In the genomic region with DNA sequence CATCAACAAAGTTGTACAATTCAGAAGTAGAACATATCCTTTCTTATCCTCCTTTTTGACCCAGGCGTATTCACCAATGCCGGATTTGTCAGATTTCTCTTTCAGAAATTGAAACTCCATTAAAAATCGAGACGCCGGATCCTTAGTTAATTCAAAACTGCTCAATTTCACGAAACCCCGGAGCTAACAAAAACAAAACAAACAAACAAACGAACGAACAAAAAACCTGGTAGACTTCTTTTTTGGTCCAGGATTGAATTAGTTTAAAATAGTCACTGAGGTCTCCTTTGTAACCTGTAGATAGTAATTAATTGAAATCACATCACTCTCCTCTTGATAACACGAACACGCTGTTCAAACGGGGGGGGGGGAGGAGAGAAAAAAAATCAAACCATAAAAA, we compare ENCODE assay signal across 10 mouse cellular contexts. TPM values are rescaled to one million over a fixed set of nuclear protein-coding genes. Genes with fewer than 3 reads are reported as not detected.
A peak's percentile ranks its signal among the peaks of the same experiment; 100 is the strongest.
DNase-seq lines count a peak whose midpoint lies in the region; ATAC-seq and TF ChIP-seq lines count a peak whose summit lies in the region.
"Had no signal": no experiment of that assay in that cellular context is flagged by ENCODE, and none has a peak within 500 bp of the region (broad histone marks: within the 10 kb centered on the region; RNA-seq: fewer than 3 reads in every experiment).

No protein-coding gene starts in this region.

- H3K9ac ChIP-seq in kidney, postnatal 0 days (ENCODE audit: low read depth, low read length): no peak overlapping the region
- H3K9ac ChIP-seq in embryonic facial prominence, embryonic 15.5 days: no peak overlapping the region
- H3K9ac ChIP-seq in intestine, embryonic 14.5 days (ENCODE audit: low read length): no peak overlapping the region
- peak overlapping the region; percentile 57 for H3K9ac ChIP-seq in neural tube, embryonic 15.5 days (replicated peaks)

- H3K4me3 ChIP-seq in kidney, postnatal 0 days (replicated peaks; ENCODE audit: low read depth, low read length): peak overlapping the region; percentile 62
- peak overlapping the region; percentile 71 for H3K4me3 ChIP-seq in embryonic facial prominence, embryonic 15.5 days (replicated peaks)
- peak overlapping the region; percentile 39 for H3K4me3 ChIP-seq in intestine, embryonic 14.5 days (ENCODE audit: low read depth, low read length)
- peak overlapping the region; percentile 59 for H3K4me3 ChIP-seq in neural tube, embryonic 15.5 days (replicated peaks)
- H3K4me3 ChIP-seq: myocyte had no signal

- peaks cover 25% of the 10 kb centered on the region for H3K4me1 ChIP-seq in kidney, postnatal 0 days (replicated peaks; ENCODE audit: insufficient read depth, low read length)
- H3K4me1 ChIP-seq in embryonic facial prominence, embryonic 15.5 days: peaks cover 45% of the 10 kb centered on the region
- peaks cover 21% of the 10 kb centered on the region; the same call in 1 of the 2 replicates for H3K4me1 ChIP-seq in intestine, embryonic 14.5 days (replicated peaks; ENCODE audit: control insufficient read depth, insufficient read depth, low read length)
- H3K4me1 ChIP-seq in neural tube, embryonic 15.5 days: peaks cover 52% of the 10 kb centered on the region

- ATAC-seq in kidney, postnatal 0 days (replicated peaks; ENCODE audit: low FRiP score, low read depth): no peak
- no peak for ATAC-seq in embryonic facial prominence, embryonic 15.5 days (ENCODE audit: insufficient number of reproducible peaks, low FRiP score, low TSS enrichment, low read depth)
- no peak for ATAC-seq in intestine, embryonic 14.5 days (replicated peaks; ENCODE audit: low FRiP score, low TSS enrichment, low read depth)
- ATAC-seq in neural tube, embryonic 15.5 days (ENCODE audit: low FRiP score): no peak

- 23% methylated on average over 12 of the region's 12 CpGs for WGBS in kidney, postnatal 0 days
- WGBS in embryonic facial prominence, embryonic 15.5 days: 8% methylated on average over 12 of the region's 12 CpGs
- 15% methylated on average over 12 of the region's 12 CpGs for WGBS in intestine, embryonic 14.5 days
- WGBS in neural tube, embryonic 15.5 days: 3% methylated on average over 12 of the region's 12 CpGs

- no peaks in the 10 kb centered on the region for H3K9me3 ChIP-seq in kidney, postnatal 0 days (replicated peaks; ENCODE audit: low read length)
- H3K9me3 ChIP-seq in embryonic facial prominence, embryonic 15.5 days (replicated peaks): no peaks in the 10 kb centered on the region
- H3K9me3 ChIP-seq in intestine, embryonic 14.5 days (ENCODE audit: control insufficient read depth, low read length): no peaks in the 10 kb centered on the region
- no peaks in the 10 kb centered on the region for H3K9me3 ChIP-seq in neural tube, embryonic 15.5 days (replicated peaks)

- no peak for DNase-seq in kidney, postnatal 0 days (ENCODE audit: low spot score)
- DNase-seq in kidney, postnatal 25 days: no peak
- DNase-seq in intestine, embryonic 14.5 days (ENCODE audit: low spot score): no peak
- no peak for DNase-seq in urinary bladder, postnatal 36 days (ENCODE audit: low spot score in 2 of 2)
- no peak for DNase-seq in thymus, postnatal 14 days
- DNase-seq in left cerebral cortex, postnatal 4 days: no peak
- DNase-seq: thymus, adult 18-20 months had no signal

- H3K4me2 ChIP-seq in kidney, postnatal 0 days (ENCODE audit: low read length): peak overlapping the region; percentile 98
- H3K4me2 ChIP-seq in embryonic facial prominence, embryonic 15.5 days (replicated peaks): peak overlapping the region; percentile 96
- peak overlapping the region; percentile 70 for H3K4me2 ChIP-seq in intestine, embryonic 14.5 days (ENCODE audit: low read length)
- H3K4me2 ChIP-seq in neural tube, embryonic 15.5 days: peak overlapping the region; percentile 99

- no peaks in the 10 kb centered on the region for H3K36me3 ChIP-seq in kidney, postnatal 0 days (ENCODE audit: insufficient read depth, low read length)
- no peaks in the 10 kb centered on the region for H3K36me3 ChIP-seq in embryonic facial prominence, embryonic 15.5 days
- no peaks in the 10 kb centered on the region for H3K36me3 ChIP-seq in intestine, embryonic 14.5 days (ENCODE audit: control insufficient read depth, insufficient read depth, low read length)
- H3K36me3 ChIP-seq in neural tube, embryonic 15.5 days: no peaks in the 10 kb centered on the region

- intact Hi-C loops in left cerebral cortex, postnatal 4 days (cut with DNase I): no loop called here

- H3K27me3 ChIP-seq in kidney, postnatal 0 days (ENCODE audit: insufficient read depth, low read length): peaks cover 33% of the 10 kb centered on the region
- peaks cover 61% of the 10 kb centered on the region for H3K27me3 ChIP-seq in embryonic facial prominence, embryonic 15.5 days
- H3K27me3 ChIP-seq in intestine, embryonic 14.5 days (replicated peaks; ENCODE audit: control insufficient read depth, insufficient read depth, low read length): peaks cover 48% of the 10 kb centered on the region
- peaks cover 35% of the 10 kb centered on the region for H3K27me3 ChIP-seq in neural tube, embryonic 15.5 days (replicated peaks)

- H3K27ac ChIP-seq in kidney, postnatal 0 days: no peak overlapping the region
- no peak overlapping the region for H3K27ac ChIP-seq in embryonic facial prominence, embryonic 15.5 days (replicated peaks)
- H3K27ac ChIP-seq in intestine, embryonic 14.5 days (ENCODE audit: low read depth): no peak overlapping the region
- peak overlapping the region; percentile 71; the same call in 1 of the 2 replicates for H3K27ac ChIP-seq in neural tube, embryonic 15.5 days (replicated peaks)

- no peak for TF ChIP-seq CTCF in kidney, postnatal 0 days (IDR thresholded peaks at IDR 0.05; ENCODE audit: low read depth)

RNA-seq across cellular contexts. Expression of a gene that starts 16.5 kb away (rescaled TPM):
- 11.0 and 11.8 TPM in 2 replicates for polyA plus RNA-seq in kidney, postnatal 0 days (2015; fragmentation: Nextera tagmentation; extraction: Ambion mirVana)
- polyA plus RNA-seq in embryonic facial prominence, embryonic 15.5 days (2015; fragmentation: Nextera tagmentation; extraction: Ambion mirVana): 12.5 and 15.8 TPM in 2 replicates
- polyA plus RNA-seq in intestine, embryonic 14.5 days (2014; fragmentation: Nextera tagmentation; extraction: Ambion mirVana): 6.2 and 6.7 TPM in 2 replicates
- 25.7 and 28.9 TPM in 2 replicates for polyA plus RNA-seq in neural tube, embryonic 15.5 days (2015; fragmentation: Nextera tagmentation; extraction: Ambion mirVana)
- total RNA-seq in left cerebral cortex, postnatal 4 days (2021): 10 to 100 TPM; 10.6 to 14.7 TPM

RNA-seq across cellular contexts. Expression of a gene that starts 47.8 kb away (rescaled TPM):
- polyA plus RNA-seq in kidney, postnatal 0 days (2015; fragmentation: Nextera tagmentation; extraction: Ambion mirVana): 0.21 and 0.23 TPM in 2 replicates
- polyA plus RNA-seq in embryonic facial prominence, embryonic 15.5 days (2015; fragmentation: Nextera tagmentation; extraction: Ambion mirVana): 0.55 and 1.0 TPM in 2 replicates
- 0.61 and 0.78 TPM in 2 replicates for polyA plus RNA-seq in intestine, embryonic 14.5 days (2014; fragmentation: Nextera tagmentation; extraction: Ambion mirVana)
- 0.72 and 2.0 TPM in 2 replicates for polyA plus RNA-seq in neural tube, embryonic 15.5 days (2015; fragmentation: Nextera tagmentation; extraction: Ambion mirVana)
- total RNA-seq in left cerebral cortex, postnatal 4 days (2021): under 1 TPM; 0.56 to 0.97 TPM
